Mouse (Mus musculus) limb, embryonic 15.5 days (tissue): ENCODE data around the gene Gm21860. TPM values are rescaled to one million over a fixed set of nuclear protein-coding genes. Genes with fewer than 3 reads are reported as not detected.
"Not testable (repeated sequence)": the region's sequence is repeated elsewhere in the genome, so short reads cannot be mapped to it uniquely, and the experiment has no call there.

Experiments
- ATAC-seq: fragments of 200-750 bp; cut with Nextera tagmentation; 2 replicates; pipeline ENCODE4 v1.8.0; 2017; ENCODE audit warnings: low read depth, moderate TSS enrichment; ENCODE audit not compliant: insufficient number of reproducible peaks, low FRiP score, low TSS enrichment
- H3K27ac ChIP-seq: fragments of 300-500 bp; sonication (generic); 2 replicates; pipeline ENCODE4 v1.5.1; 2015; ENCODE audit warnings: moderate library complexity, mild to moderate bottlenecking, inconsistent platforms
- H3K27me3 ChIP-seq: fragments of 300-500 bp; sonication (generic); 2 replicates; pipeline ENCODE4 v1.6.1; 2015; ENCODE audit warnings: inconsistent platforms
- H3K36me3 ChIP-seq: fragments of 300-500 bp; sonication (generic); 2 replicates; pipeline ENCODE4 v1.6.1; 2015; ENCODE audit warnings: inconsistent platforms
- H3K4me1 ChIP-seq: fragments of 300-500 bp; sonication (generic); 2 replicates; pipeline ENCODE4 v1.6.1; 2015; ENCODE audit warnings: inconsistent platforms
- H3K4me2 ChIP-seq: fragments of 300-500 bp; sonication (generic); 2 replicates; pipeline ENCODE4 v1.6.1; 2015; ENCODE audit warnings: mild to moderate bottlenecking, inconsistent platforms
- H3K4me3 ChIP-seq: fragments of 300-500 bp; sonication (generic); 2 replicates; pipeline ENCODE4 v1.5.1; 2015; ENCODE audit warnings: mild to moderate bottlenecking, inconsistent platforms
- H3K9ac ChIP-seq: fragments of 300-500 bp; sonication (generic); 2 replicates; pipeline ENCODE4 v1.6.1; 2015; ENCODE audit warnings: inconsistent platforms
- H3K9me3 ChIP-seq: fragments of 300-500 bp; sonication (generic); 2 replicates; pipeline ENCODE4 v1.6.1; 2016; ENCODE audit warnings: inconsistent platforms
- WGBS: fragments of 180-500 bp; shearing (Covaris S2); methylation state at CpG from one replicate; pipeline ENCODE4 v1.1.7; 2015; 5-methylcytosine and 5-hydroxymethylcytosine counted together
- polyA plus RNA-seq: library from polyadenylated mRNA; unstranded; fragments of >200 nt; fragmentation: Nextera tagmentation; extraction: Ambion mirVana; gene quantifications from 2 replicates; pipeline ENCODE4 v1.2.1, GENCODE M21; 2015

The Gm21860 gene
- polyA plus RNA-seq: not detected in 2 replicates

GRCm38 (mm10) chrY:90754721-90755120 lies at the start of gene Gm21860:
Gm21860 (minus strand) TSS chrY:90754821.
- ATAC-seq, H3K27me3 ChIP-seq, H3K4me3 ChIP-seq, H3K9me3 ChIP-seq, H3K4me2 ChIP-seq, H3K9ac ChIP-seq, H3K27ac ChIP-seq, H3K4me1 ChIP-seq, H3K36me3 ChIP-seq: not testable (repeated sequence)
- no CpG with 5 or more reads among the region's 8 CpGs for WGBS

GRCm38 (mm10) chrY:90784438-90784837 lies 29.8 kb upstream of the Gm21860 start, which contains the start of gene Gm47283:
Gm47283 (plus strand) TSS chrY:90784738.
- H3K9ac ChIP-seq, H3K27me3 ChIP-seq, H3K4me1 ChIP-seq, H3K4me3 ChIP-seq, H3K4me2 ChIP-seq, H3K27ac ChIP-seq, H3K36me3 ChIP-seq, H3K9me3 ChIP-seq, ATAC-seq: not testable (repeated sequence)
- WGBS: no CpG with 5 or more reads among the region's 48 CpGs

GRCm38 (mm10) chrY:90745256-90745655 lies 9.4 kb downstream of the Gm21860 start:
- not testable (repeated sequence) for H3K4me2 ChIP-seq, ATAC-seq, H3K27ac ChIP-seq, H3K4me1 ChIP-seq, H3K9ac ChIP-seq, H3K4me3 ChIP-seq, H3K27me3 ChIP-seq
- Histone ChIP-seq H3K9me3 (peaks cover 19% of the 10 kb centered on the region), H3K36me3 (peaks cover 21% of the 10 kb centered on the region)
- 92% methylated on average over 5 of the region's 5 CpGs for WGBS

GRCm38 (mm10) chrY:90744381-90744981 lies 10.1 kb downstream of the Gm21860 start:
- Histone ChIP-seq H3K36me3 (peaks cover 28% of the 10 kb centered on the region), H3K4me3 (peak overlapping the region; percentile 27), H3K9me3 (peaks cover 26% of the 10 kb centered on the region), H3K4me2 (peak overlapping the region; percentile 24; the same call in 1 of the 2 replicates), H3K27ac (peak overlapping the region; percentile 54)
- H3K4me1 ChIP-seq, H3K27me3 ChIP-seq, H3K9ac ChIP-seq: not testable (repeated sequence)
- ATAC-seq: peak; percentile 85
- 59% methylated on average over 51 of the region's 51 CpGs for WGBS

GRCm38 (mm10) chrY:90743811-90744220 lies 10.8 kb downstream of the Gm21860 start:
- H3K9me3 ChIP-seq: peaks cover 32% of the 10 kb centered on the region
- H3K27ac ChIP-seq: no peak overlapping the region
- WGBS: 67% methylated on average over 8 of the region's 21 CpGs
- H3K27me3 ChIP-seq: no peaks in the 10 kb centered on the region
- peak overlapping the region; percentile 27; the same call in 1 of the 2 replicates for H3K4me3 ChIP-seq
- peaks cover 35% of the 10 kb centered on the region for H3K36me3 ChIP-seq
- H3K4me2 ChIP-seq: no peak overlapping the region
- H3K9ac ChIP-seq: no peak overlapping the region
- ATAC-seq: no peak
- 0 out of 2 replicates have a peak, but pooled peaks cover 3% of the 10 kb centered on the region for H3K4me1 ChIP-seq

- H3K4me2 ChIP-seq, ATAC-seq, H3K4me3 ChIP-seq, H3K4me1 ChIP-seq, H3K27me3 ChIP-seq, H3K9ac ChIP-seq, H3K27ac ChIP-seq: not testable (repeated sequence)
- H3K36me3 ChIP-seq: peaks cover 38% of the 10 kb centered on the region
- peaks cover 32% of the 10 kb centered on the region for H3K9me3 ChIP-seq
- WGBS: 83% methylated on average over 36 of the region's 46 CpGs
Observed at GRCm38 (mm10) chrY:90743053-90743810, 11.4 kb downstream of the Gm21860 start.

- not testable (repeated sequence) for H3K4me2 ChIP-seq, H3K27me3 ChIP-seq, H3K4me3 ChIP-seq, H3K27ac ChIP-seq, H3K4me1 ChIP-seq, H3K9ac ChIP-seq, ATAC-seq
- 86% methylated on average over 49 of the region's 49 CpGs for WGBS
- Histone ChIP-seq H3K9me3 (peaks cover 32% of the 10 kb centered on the region), H3K36me3 (peaks cover 38% of the 10 kb centered on the region)
Observed at GRCm38 (mm10) chrY:90742261-90743052, 12.2 kb downstream of the Gm21860 start.

- not testable (repeated sequence) for H3K27ac ChIP-seq, H3K4me1 ChIP-seq, H3K27me3 ChIP-seq, H3K4me3 ChIP-seq, H3K9ac ChIP-seq, H3K4me2 ChIP-seq
- peak; percentile 56 for ATAC-seq
- Histone ChIP-seq H3K9me3 (peaks cover 32% of the 10 kb centered on the region), H3K36me3 (peaks cover 38% of the 10 kb centered on the region)
- 82% methylated on average over 42 of the region's 43 CpGs for WGBS
Observed at GRCm38 (mm10) chrY:90741452-90742260, 13.0 kb downstream of the Gm21860 start.

GRCm38 (mm10) chrY:90741006-90741405 lies 13.6 kb downstream of the Gm21860 start:
- not testable (repeated sequence) for H3K27ac ChIP-seq, H3K4me3 ChIP-seq, H3K4me1 ChIP-seq, H3K27me3 ChIP-seq, H3K4me2 ChIP-seq, H3K9ac ChIP-seq
- H3K9me3 ChIP-seq: peaks cover 32% of the 10 kb centered on the region
- ATAC-seq: peak; percentile 70
- 77% methylated on average over 38 of the region's 38 CpGs for WGBS
- peaks cover 38% of the 10 kb centered on the region for H3K36me3 ChIP-seq

GRCm38 (mm10) chrY:90740013-90740561 lies 14.5 kb downstream of the Gm21860 start:
- no peak overlapping the region for H3K4me3 ChIP-seq
- ATAC-seq: peak; percentile 7; the same call in 1 of the 2 replicates

GRCm38 (mm10) chrY:90739531-90740012 lies 15.0 kb downstream of the Gm21860 start:
- 51% methylated on average over 11 of the region's 11 CpGs for WGBS
- not testable (repeated sequence) for H3K4me3 ChIP-seq, H3K4me2 ChIP-seq, H3K27ac ChIP-seq, H3K27me3 ChIP-seq, H3K4me1 ChIP-seq, ATAC-seq, H3K9ac ChIP-seq
- Histone ChIP-seq H3K36me3 (peaks cover 37% of the 10 kb centered on the region), H3K9me3 (peaks cover 32% of the 10 kb centered on the region)

More at GRCm38 (mm10) chrY:90740013-90740561, 14.5 kb downstream of the Gm21860 start:
- H3K27ac ChIP-seq: no peak overlapping the region
- no peaks in the 10 kb centered on the region for H3K27me3 ChIP-seq
- H3K36me3 ChIP-seq: peaks cover 38% of the 10 kb centered on the region
- H3K4me1 ChIP-seq: 0 out of 2 replicates have a peak, but pooled peaks cover 3% of the 10 kb centered on the region
- no peak overlapping the region for H3K4me2 ChIP-seq
- 51% methylated on average over 14 of the region's 14 CpGs for WGBS
- peaks cover 32% of the 10 kb centered on the region for H3K9me3 ChIP-seq
- no peak overlapping the region for H3K9ac ChIP-seq
